In the genomic region with DNA sequence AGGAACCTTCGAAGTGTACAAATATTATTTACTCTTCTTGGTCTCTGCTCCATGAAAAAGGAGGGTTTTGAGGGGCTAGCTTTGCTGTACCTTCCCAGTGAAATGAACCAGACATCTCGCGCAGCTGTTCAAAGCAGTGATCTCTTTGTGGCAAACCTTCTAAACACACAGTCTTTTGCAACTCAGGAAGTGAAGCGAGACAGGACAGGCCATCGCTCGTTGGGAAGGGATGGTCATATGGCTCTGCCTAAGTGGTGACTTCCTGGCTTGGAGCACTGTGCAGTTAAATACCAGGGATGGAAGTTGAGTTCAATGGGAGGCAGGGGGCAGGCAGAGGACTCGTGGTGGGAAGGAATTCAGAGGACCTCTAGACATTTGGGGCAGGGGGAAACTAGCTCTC, we compare ENCODE assay signal across 14 mouse cellular contexts.
"Had no signal": no experiment of that assay in that cellular context is flagged by ENCODE, and none has a peak within 500 bp of the region (broad histone marks: within the 10 kb centered on the region; RNA-seq: fewer than 3 reads in every experiment).

No protein-coding gene starts in this region.

- H3K4me3 ChIP-seq: layer of hippocampus, adult 2 months; left cerebral cortex, adult 2 months; limb, embryonic 15.5 days; midbrain, embryonic 13.5 days had no signal

- H3K4me1 ChIP-seq: limb, embryonic 15.5 days had no signal

- ATAC-seq: midbrain, embryonic 13.5 days had no signal

- H3K36me3 ChIP-seq: limb, embryonic 15.5 days; midbrain, embryonic 13.5 days had no signal

- H3K27me3 ChIP-seq: limb, embryonic 15.5 days; midbrain, embryonic 13.5 days had no signal

- DNase-seq: kidney, adult 18-20 months; kidney, postnatal 10 days; kidney, postnatal 4 days; lung, adult 18-20 months; right cerebral cortex, adult 18-20 months; right cerebral cortex, postnatal 25 days; thymus, adult 2 months; thymus, postnatal 25 days had no signal

- H3K27ac ChIP-seq: layer of hippocampus, adult 2 months; left cerebral cortex, adult 2 months; limb, embryonic 15.5 days; liver, embryonic 14.5 days; midbrain, embryonic 13.5 days; stomach, postnatal 0 days had no signal
